Mouse (Mus musculus): Measurements from ENCODE around the gene Nrp1. TPM values are rescaled to one million over a fixed set of nuclear protein-coding genes. Genes with fewer than 3 reads are reported as not detected.

Gene Nrp1
- polyA plus RNA-seq, 2 experiments, result 33.8 to 75.1 TPM

DNA sequence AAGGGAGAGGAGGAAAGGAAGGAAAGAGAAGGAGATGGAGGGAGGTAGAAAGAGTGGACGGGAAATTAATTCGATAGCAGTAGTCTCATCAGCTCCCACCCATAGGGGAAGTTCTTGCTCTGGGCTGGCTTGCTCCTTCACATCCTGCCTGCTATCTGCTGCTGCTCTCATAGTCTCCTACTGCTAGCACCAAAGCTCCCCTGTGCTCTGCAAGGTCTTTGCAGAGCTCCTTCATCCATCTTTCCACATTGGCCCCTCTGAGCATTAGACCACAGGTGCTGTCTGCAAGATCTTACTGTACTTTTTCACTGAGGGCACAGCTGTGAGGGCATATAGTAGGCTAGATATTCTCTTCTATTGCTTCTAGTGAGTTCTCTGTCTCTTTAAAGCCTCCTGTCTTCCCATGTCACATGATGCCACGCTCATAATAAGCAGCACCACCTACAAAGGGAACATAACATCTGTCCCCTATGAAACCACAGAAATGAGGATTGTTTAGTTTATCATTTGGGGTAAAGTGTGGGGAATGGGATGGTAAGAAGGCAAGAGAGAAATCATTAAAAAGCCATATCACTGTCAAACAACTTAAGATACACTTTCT, 158.5 kb downstream of the Nrp1 start:
- H3K27ac ChIP-seq (replicated peaks; ENCODE audit: low read depth, low read length), result no peak overlapping the region
- no peak overlapping the region for H3K9ac ChIP-seq (ENCODE audit: low read depth, low read length, severe bottlenecking)
- H3K4me3 ChIP-seq (replicated peaks; ENCODE audit: low read length), result no peak overlapping the region
- WGBS, result 88% methylated on average over 3 of the region's 3 CpGs
- H3K4me1 ChIP-seq (ENCODE audit: control insufficient read depth, insufficient read depth, low read length), result no peaks in the 10 kb centered on the region
- no peaks in the 10 kb centered on the region for H3K9me3 ChIP-seq (ENCODE audit: control insufficient read depth, low read length)
- TF ChIP-seq POLR2A (IDR thresholded peaks at IDR 0.05; ENCODE audit: borderline replicate concordance, extremely low read depth, insufficient read depth, insufficient read length), result no peak
- H3K27me3 ChIP-seq (ENCODE audit: control insufficient read depth, insufficient read depth, low read length), result no peaks in the 10 kb centered on the region
- no peak for ATAC-seq (ENCODE audit: low FRiP score, low read depth)
- no peak overlapping the region for H3K4me2 ChIP-seq (replicated peaks; ENCODE audit: low read depth, low read length, severe bottlenecking)
- no peaks in the 10 kb centered on the region for H3K36me3 ChIP-seq (ENCODE audit: control insufficient read depth, insufficient read depth, low read length)
- DNase-seq (ENCODE audit: low spot score), result no peak

DNA sequence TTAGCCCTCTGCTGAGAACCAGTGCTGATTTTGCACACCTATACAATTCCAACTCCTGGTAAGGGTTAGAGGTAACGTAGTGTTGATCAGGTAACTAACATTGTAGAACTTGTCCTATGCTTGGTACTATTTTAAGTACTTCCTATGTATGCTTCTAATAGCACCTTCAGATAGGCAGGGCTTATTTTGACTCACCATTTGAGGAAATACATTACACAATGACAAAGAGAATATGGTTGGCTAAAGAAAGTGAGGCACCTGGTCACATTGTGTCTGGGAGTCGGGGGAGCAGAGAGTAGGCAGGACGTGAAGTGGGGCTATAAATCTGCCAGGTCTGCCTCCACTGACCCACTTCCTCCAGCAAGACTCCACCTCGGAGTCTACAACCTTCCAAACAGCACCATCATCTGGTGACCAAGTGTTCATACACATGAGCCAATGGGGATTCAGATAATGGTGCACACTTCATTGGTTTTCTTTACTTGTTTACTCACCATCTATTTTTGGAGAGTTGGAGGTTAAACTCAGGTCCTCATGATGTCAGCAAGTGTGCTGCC, 159.2 kb downstream of the Nrp1 start:
- no peaks in the 10 kb centered on the region for H3K4me1 ChIP-seq (ENCODE audit: control insufficient read depth, insufficient read depth, low read length)
- no peak overlapping the region for H3K27ac ChIP-seq (replicated peaks; ENCODE audit: low read depth, low read length)
- no peak for TF ChIP-seq POLR2A (IDR thresholded peaks at IDR 0.05; ENCODE audit: borderline replicate concordance, extremely low read depth, insufficient read depth, insufficient read length)
- H3K4me2 ChIP-seq (replicated peaks; ENCODE audit: low read depth, low read length, severe bottlenecking), result no peak overlapping the region
- H3K4me3 ChIP-seq (replicated peaks; ENCODE audit: low read length), result no peak overlapping the region
- H3K36me3 ChIP-seq (ENCODE audit: control insufficient read depth, insufficient read depth, low read length), result no peaks in the 10 kb centered on the region
- no peaks in the 10 kb centered on the region for H3K9me3 ChIP-seq (ENCODE audit: control insufficient read depth, low read length)
- no peak for DNase-seq (ENCODE audit: low spot score)
- ATAC-seq (ENCODE audit: low FRiP score, low read depth), result no peak
- WGBS, result 40% methylated on average over 4 of the region's 4 CpGs
- H3K27me3 ChIP-seq (ENCODE audit: control insufficient read depth, insufficient read depth, low read length), result no peaks in the 10 kb centered on the region
- H3K9ac ChIP-seq (ENCODE audit: low read depth, low read length, severe bottlenecking), result no peak overlapping the region

DNA sequence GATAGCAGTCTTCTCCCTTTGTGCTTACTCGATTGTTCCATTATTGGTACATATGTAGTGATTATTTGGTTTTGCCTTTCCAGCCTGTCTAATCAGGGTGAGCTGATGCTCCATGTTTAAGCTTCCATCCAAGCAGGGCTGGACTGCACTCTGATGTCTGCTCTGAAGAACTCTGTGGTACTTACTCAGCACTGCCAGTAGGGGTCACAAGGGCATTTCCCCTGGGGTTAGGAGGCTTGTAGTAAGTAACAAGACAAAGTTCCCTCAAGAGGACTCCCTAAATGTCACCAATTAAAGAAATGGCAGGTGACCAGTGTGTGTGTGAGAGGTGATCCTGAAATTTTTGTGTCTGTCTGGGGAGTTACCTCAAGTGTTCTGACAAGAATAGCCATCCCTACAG, 161.0 kb downstream of the Nrp1 start:
- Histone ChIP-seq H3K27ac (replicated peaks; ENCODE audit: low read depth, low read length) (no peak overlapping the region), H3K27me3 (ENCODE audit: control insufficient read depth, insufficient read depth, low read length) (no peaks in the 10 kb centered on the region), H3K4me3 (replicated peaks; ENCODE audit: low read length) (no peak overlapping the region), H3K9ac (ENCODE audit: low read depth, low read length, severe bottlenecking) (no peak overlapping the region), H3K4me2 (replicated peaks; ENCODE audit: low read depth, low read length, severe bottlenecking) (no peak overlapping the region), H3K9me3 (ENCODE audit: control insufficient read depth, low read length) (no peaks in the 10 kb centered on the region), H3K4me1 (ENCODE audit: control insufficient read depth, insufficient read depth, low read length) (no peaks in the 10 kb centered on the region), H3K36me3 (ENCODE audit: control insufficient read depth, insufficient read depth, low read length) (no peaks in the 10 kb centered on the region)
- no peak for ATAC-seq (ENCODE audit: low FRiP score, low read depth)
- 72% methylated on average over 1 of the region's 1 CpGs for WGBS
- no peak for DNase-seq (ENCODE audit: low spot score)
- TF ChIP-seq POLR2A (IDR thresholded peaks at IDR 0.05; ENCODE audit: borderline replicate concordance, extremely low read depth, insufficient read depth, insufficient read length), result no peak

DNA sequence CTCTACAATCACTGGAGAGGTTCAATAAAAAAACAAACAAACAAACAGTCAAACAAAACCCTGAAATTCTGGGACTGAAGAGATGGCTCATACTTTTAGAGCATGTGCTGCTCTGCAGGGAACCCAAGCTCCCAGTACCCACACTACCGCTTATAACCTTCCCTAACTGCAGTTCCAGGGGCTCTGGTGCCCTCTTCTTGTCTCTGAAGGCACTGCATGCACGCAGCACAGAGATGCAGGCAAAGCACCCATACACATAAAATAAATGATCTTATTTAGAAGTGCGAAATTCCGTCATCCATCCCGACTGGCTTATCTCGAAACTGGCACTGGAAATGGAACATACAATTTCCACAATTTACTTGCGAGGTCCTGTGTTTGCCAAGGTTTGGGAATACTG, 165.4 kb downstream of the Nrp1 start:
- WGBS, result 61% methylated on average over 7 of the region's 7 CpGs
- Histone ChIP-seq H3K9me3 (ENCODE audit: control insufficient read depth, low read length) (no peaks in the 10 kb centered on the region), H3K4me2 (replicated peaks; ENCODE audit: low read depth, low read length, severe bottlenecking) (no peak overlapping the region), H3K27ac (replicated peaks; ENCODE audit: low read depth, low read length) (no peak overlapping the region), H3K4me1 (ENCODE audit: control insufficient read depth, insufficient read depth, low read length) (no peaks in the 10 kb centered on the region), H3K27me3 (ENCODE audit: control insufficient read depth, insufficient read depth, low read length) (no peaks in the 10 kb centered on the region), H3K9ac (ENCODE audit: low read depth, low read length, severe bottlenecking) (no peak overlapping the region), H3K36me3 (ENCODE audit: control insufficient read depth, insufficient read depth, low read length) (no peaks in the 10 kb centered on the region), H3K4me3 (replicated peaks; ENCODE audit: low read length) (no peak overlapping the region)
- ATAC-seq (ENCODE audit: low FRiP score, low read depth) (no peak), DNase-seq (ENCODE audit: low spot score) (no peak)
- TF ChIP-seq POLR2A (IDR thresholded peaks at IDR 0.05; ENCODE audit: borderline replicate concordance, extremely low read depth, insufficient read depth, insufficient read length), result no peak

DNA sequence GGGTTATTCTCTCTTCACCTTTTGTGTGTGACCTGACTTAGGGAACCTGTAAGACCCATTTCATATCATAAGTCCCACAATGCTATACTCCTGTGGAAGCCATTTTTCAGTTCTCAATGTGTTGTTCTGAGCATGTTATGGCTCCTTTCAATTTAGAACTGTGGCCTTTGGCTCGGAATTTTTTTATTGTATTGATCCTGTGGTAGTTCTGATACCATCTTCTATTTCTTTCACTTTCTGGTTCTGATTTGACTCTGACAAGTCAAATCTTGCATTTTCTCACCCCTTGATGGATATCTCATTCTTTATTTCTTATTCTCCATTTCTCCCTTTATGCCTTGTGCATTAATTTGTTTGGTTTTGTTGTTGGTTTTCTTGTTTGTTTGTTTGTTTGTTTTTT, 167.5 kb downstream of the Nrp1 start:
- Histone ChIP-seq H3K27me3 (ENCODE audit: control insufficient read depth, insufficient read depth, low read length) (no peaks in the 10 kb centered on the region), H3K4me2 (replicated peaks; ENCODE audit: low read depth, low read length, severe bottlenecking) (no peak overlapping the region), H3K27ac (replicated peaks; ENCODE audit: low read depth, low read length) (no peak overlapping the region), H3K36me3 (ENCODE audit: control insufficient read depth, insufficient read depth, low read length) (no peaks in the 10 kb centered on the region), H3K4me3 (replicated peaks; ENCODE audit: low read length) (no peak overlapping the region), H3K9me3 (ENCODE audit: control insufficient read depth, low read length) (no peaks in the 10 kb centered on the region), H3K9ac (ENCODE audit: low read depth, low read length, severe bottlenecking) (no peak overlapping the region), H3K4me1 (ENCODE audit: control insufficient read depth, insufficient read depth, low read length) (no peaks in the 10 kb centered on the region)
- 79% methylated on average over 1 of the region's 1 CpGs for WGBS
- DNase-seq (ENCODE audit: low spot score) (no peak), ATAC-seq (ENCODE audit: low FRiP score, low read depth) (no peak)
- TF ChIP-seq POLR2A (IDR thresholded peaks at IDR 0.05; ENCODE audit: borderline replicate concordance, extremely low read depth, insufficient read depth, insufficient read length), result no peak

Measured in limb, embryonic 14.5 days (tissue).